In genomic region chr4:49149251-49149650, GRCm38 (mm10) we compare ENCODE assay signal across 15 mouse cellular contexts.
"Had no signal": no experiment of that assay in that cellular context is flagged by ENCODE, and none has a peak within 500 bp of the region (broad histone marks: within the 10 kb centered on the region; RNA-seq: fewer than 3 reads in every experiment).

No protein-coding gene starts in this region.

- H3K27me3 ChIP-seq: limb, embryonic 15.5 days; liver, embryonic 15.5 days had no signal

- H3K4me1 ChIP-seq: limb, embryonic 15.5 days; liver, embryonic 15.5 days; midbrain, embryonic 10.5 days had no signal

- H3K27ac ChIP-seq: kidney, postnatal 0 days; limb, embryonic 15.5 days; liver, embryonic 15.5 days; midbrain, embryonic 10.5 days had no signal

- DNase-seq: kidney, adult 11 months; kidney, postnatal 36 days; layer of hippocampus, adult 9-11 months; layer of hippocampus, postnatal 36 days; lung, embryonic 14.5 days; lung, postnatal 10 days; lung, postnatal 4 days; right cerebral cortex, adult 18-20 months; right cerebral cortex, postnatal 25 days; thymus, postnatal 36 days had no signal

- H3K4me3 ChIP-seq: limb, embryonic 15.5 days; liver, embryonic 15.5 days; midbrain, embryonic 10.5 days; myocyte had no signal

- H3K4me2 ChIP-seq: limb, embryonic 15.5 days; liver, embryonic 15.5 days; lung, embryonic 14.5 days had no signal

- H3K36me3 ChIP-seq: limb, embryonic 15.5 days; liver, embryonic 15.5 days; midbrain, embryonic 10.5 days had no signal

- H3K9ac ChIP-seq: limb, embryonic 15.5 days; liver, embryonic 15.5 days; lung, embryonic 14.5 days had no signal

- H3K9me3 ChIP-seq: limb, embryonic 15.5 days; liver, embryonic 15.5 days; midbrain, embryonic 10.5 days had no signal
